Mouse (Mus musculus): Measurements from ENCODE around the gene Qtrt1. TPM values are rescaled to one million over a fixed set of nuclear protein-coding genes. Genes with fewer than 3 reads are reported as not detected.

Qtrt1 gene
- polyA plus RNA-seq, 1 experiment: 23.7 TPM

DNA sequence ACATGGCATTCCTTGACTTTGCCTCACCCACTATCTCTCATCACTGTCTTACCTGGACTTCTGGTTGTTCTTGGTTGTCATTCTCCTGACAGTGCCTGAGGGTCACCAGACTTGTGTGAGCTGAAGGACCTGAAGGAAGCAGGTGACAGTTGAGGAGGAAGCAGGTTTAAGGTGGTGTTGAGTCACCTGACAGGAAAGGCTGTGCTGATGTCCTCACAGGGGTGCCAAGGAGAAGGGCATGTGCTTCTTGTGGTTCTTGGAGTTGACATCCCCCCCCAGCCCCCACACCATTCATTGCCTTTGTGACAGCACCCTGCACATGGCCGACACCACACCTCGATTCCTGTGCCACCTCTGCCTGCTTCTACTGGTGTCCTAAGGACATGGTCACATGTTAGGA, 36.1 kb downstream of the Qtrt1 start:
- 81% methylated on average over 2 of the region's 2 CpGs for WGBS

DNA sequence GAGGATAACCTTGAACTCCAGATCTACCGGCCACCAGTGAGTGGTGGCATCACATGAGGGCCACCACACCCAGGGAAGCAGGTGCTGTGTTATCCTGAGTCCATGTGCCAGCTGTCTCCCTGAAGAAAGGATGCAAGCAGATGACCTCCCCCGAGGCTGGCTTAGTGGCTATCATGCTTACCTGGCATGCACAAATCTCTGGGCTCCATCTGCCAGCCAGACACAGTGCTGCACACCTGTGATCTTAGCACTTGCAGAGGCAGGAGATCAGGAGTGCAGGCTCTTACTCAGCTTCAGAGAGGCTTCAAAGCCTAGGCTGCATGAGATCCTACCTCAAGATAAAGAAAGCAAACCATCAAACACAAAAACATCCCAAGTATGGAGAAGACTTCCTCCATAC, 38.1 kb downstream of the Qtrt1 start:
- no peaks in the 10 kb centered on the region for H3K27me3 ChIP-seq (replicated peaks; ENCODE audit: control insufficient read depth, insufficient read depth, low read length)
- WGBS: 44% methylated on average over 2 of the region's 2 CpGs
- H3K36me3 ChIP-seq (ENCODE audit: control insufficient read depth, insufficient read depth, low read length): no peaks in the 10 kb centered on the region
- TF ChIP-seq POLR2A (IDR thresholded peaks at IDR 0.05; ENCODE audit: low read depth, low read length) (no peak), CTCF (conservative IDR thresholded peaks at IDR 0.05; ENCODE audit: insufficient read depth, insufficient read length, low read depth, low read length) (no peak)
- H3K27ac ChIP-seq (ENCODE audit: insufficient read depth, low read depth, low read length): peak overlapping the region; percentile 5; the same call in 1 of the 2 replicates
- peaks cover 18% of the 10 kb centered on the region for H3K4me1 ChIP-seq (ENCODE audit: control insufficient read depth, insufficient read depth, low read length)
- DNase-seq: no peak
- no peak overlapping the region for H3K4me3 ChIP-seq (ENCODE audit: insufficient read depth, low read depth, low read length)

More for the DNA sequence above, 36.1 kb downstream of the Qtrt1 start:
- Histone ChIP-seq H3K4me1 (ENCODE audit: control insufficient read depth, insufficient read depth, low read length) (peaks cover 11% of the 10 kb centered on the region), H3K36me3 (ENCODE audit: control insufficient read depth, insufficient read depth, low read length) (no peaks in the 10 kb centered on the region), H3K27ac (ENCODE audit: insufficient read depth, low read depth, low read length) (no peak overlapping the region), H3K27me3 (replicated peaks; ENCODE audit: control insufficient read depth, insufficient read depth, low read length) (no peaks in the 10 kb centered on the region), H3K4me3 (ENCODE audit: insufficient read depth, low read depth, low read length) (no peak overlapping the region)
- TF ChIP-seq POLR2A (IDR thresholded peaks at IDR 0.05; ENCODE audit: low read depth, low read length) (no peak), CTCF (conservative IDR thresholded peaks at IDR 0.05; ENCODE audit: insufficient read depth, insufficient read length, low read depth, low read length) (no peak)
- DNase-seq: no peak

DNA sequence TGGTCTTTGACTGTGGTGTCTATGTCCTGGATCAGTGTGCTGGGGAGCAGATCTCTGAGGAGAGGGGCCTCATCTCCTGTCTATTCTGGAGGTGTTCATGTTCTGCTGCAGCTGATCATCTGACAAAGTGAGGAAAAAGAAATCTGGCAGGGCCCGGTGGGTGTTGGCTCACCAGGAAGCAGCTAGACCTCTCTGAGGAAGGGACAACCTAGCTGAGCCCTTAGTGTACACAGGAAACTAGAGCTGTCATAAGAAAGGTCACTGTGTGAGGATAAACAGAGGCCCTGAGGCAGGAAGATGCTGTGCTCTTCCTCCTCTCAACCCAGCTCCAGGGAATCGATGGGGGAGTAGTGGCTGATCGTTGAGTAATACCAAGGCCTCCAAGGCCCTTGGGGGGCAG, 38.6 kb downstream of the Qtrt1 start:
- peak; percentile 70 for DNase-seq
- no peaks in the 10 kb centered on the region for H3K27me3 ChIP-seq (replicated peaks; ENCODE audit: control insufficient read depth, insufficient read depth, low read length)
- no peaks in the 10 kb centered on the region for H3K36me3 ChIP-seq (ENCODE audit: control insufficient read depth, insufficient read depth, low read length)
- no peak overlapping the region for H3K4me3 ChIP-seq (ENCODE audit: insufficient read depth, low read depth, low read length)
- TF ChIP-seq CTCF (conservative IDR thresholded peaks at IDR 0.05; ENCODE audit: insufficient read depth, insufficient read length, low read depth, low read length) (no peak), POLR2A (IDR thresholded peaks at IDR 0.05; ENCODE audit: low read depth, low read length) (no peak)
- WGBS: 60% methylated on average over 3 of the region's 3 CpGs
- H3K4me1 ChIP-seq (ENCODE audit: control insufficient read depth, insufficient read depth, low read length): peaks cover 24% of the 10 kb centered on the region
- peak overlapping the region; percentile 18; the same call in 1 of the 2 replicates for H3K27ac ChIP-seq (ENCODE audit: insufficient read depth, low read depth, low read length)

DNA sequence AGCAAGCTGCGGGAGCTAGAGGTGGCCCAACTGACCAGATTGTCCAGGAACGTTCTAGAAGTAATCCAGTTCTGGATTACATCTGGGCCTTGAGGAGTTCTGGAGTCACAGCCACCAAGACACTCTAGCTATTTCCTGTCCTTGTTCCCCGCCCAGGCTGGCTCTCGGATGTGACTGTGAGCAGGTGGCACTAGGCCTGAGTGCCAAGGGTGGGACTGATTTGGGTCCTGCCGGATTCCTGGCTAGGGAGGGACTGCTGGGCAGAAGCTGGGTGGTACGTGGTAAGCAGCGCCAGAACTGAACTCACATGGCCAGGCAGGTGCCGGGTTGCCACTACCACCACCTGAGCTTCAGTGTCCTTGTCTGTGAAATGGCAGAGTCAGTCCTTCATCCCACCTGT, 39.8 kb downstream of the Qtrt1 start:
- no peak overlapping the region for H3K4me3 ChIP-seq (ENCODE audit: insufficient read depth, low read depth, low read length)
- DNase-seq: peak; percentile 46
- TF ChIP-seq POLR2A (IDR thresholded peaks at IDR 0.05; ENCODE audit: low read depth, low read length) (no peak), CTCF (conservative IDR thresholded peaks at IDR 0.05; ENCODE audit: insufficient read depth, insufficient read length, low read depth, low read length) (no peak)
- WGBS: 66% methylated on average over 8 of the region's 8 CpGs
- no peaks in the 10 kb centered on the region for H3K27me3 ChIP-seq (replicated peaks; ENCODE audit: control insufficient read depth, insufficient read depth, low read length)
- H3K27ac ChIP-seq (ENCODE audit: insufficient read depth, low read depth, low read length): 0 out of 2 replicates have a peak overlapping the region, but pooled peaks have one; percentile 10
- H3K36me3 ChIP-seq (ENCODE audit: control insufficient read depth, insufficient read depth, low read length): no peaks in the 10 kb centered on the region
- peaks cover 24% of the 10 kb centered on the region for H3K4me1 ChIP-seq (ENCODE audit: control insufficient read depth, insufficient read depth, low read length)

DNA sequence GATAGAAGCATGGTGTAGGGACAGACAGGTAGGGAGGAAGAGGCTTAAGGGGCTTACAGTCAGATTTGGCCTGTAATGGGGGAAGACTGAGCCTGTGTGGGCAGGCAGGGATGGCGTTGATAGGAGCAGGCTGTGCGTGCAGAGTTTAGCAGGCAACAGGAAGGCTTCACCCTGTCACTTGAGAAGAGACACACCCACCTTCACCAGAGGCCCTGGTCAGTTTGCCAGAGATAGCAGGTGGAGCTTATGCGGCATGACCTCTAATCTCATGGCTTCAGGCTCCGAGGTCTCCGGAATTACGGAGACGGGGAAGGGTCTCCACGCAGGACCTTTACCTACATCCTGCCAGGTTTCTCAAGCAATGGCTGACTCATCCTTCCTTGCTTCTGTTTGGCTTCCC, 40.2 kb downstream of the Qtrt1 start:
- 42% methylated on average over 8 of the region's 8 CpGs for WGBS
- Histone ChIP-seq H3K27ac (ENCODE audit: insufficient read depth, low read depth, low read length) (0 out of 2 replicates have a peak overlapping the region, but pooled peaks have one; percentile 10), H3K4me1 (ENCODE audit: control insufficient read depth, insufficient read depth, low read length) (peaks cover 24% of the 10 kb centered on the region), H3K4me3 (ENCODE audit: insufficient read depth, low read depth, low read length) (no peak overlapping the region), H3K36me3 (ENCODE audit: control insufficient read depth, insufficient read depth, low read length) (no peaks in the 10 kb centered on the region), H3K27me3 (replicated peaks; ENCODE audit: control insufficient read depth, insufficient read depth, low read length) (no peaks in the 10 kb centered on the region)
- DNase-seq: no peak
- TF ChIP-seq CTCF (conservative IDR thresholded peaks at IDR 0.05; ENCODE audit: insufficient read depth, insufficient read length, low read depth, low read length) (no peak), POLR2A (IDR thresholded peaks at IDR 0.05; ENCODE audit: low read depth, low read length) (no peak)

DNA sequence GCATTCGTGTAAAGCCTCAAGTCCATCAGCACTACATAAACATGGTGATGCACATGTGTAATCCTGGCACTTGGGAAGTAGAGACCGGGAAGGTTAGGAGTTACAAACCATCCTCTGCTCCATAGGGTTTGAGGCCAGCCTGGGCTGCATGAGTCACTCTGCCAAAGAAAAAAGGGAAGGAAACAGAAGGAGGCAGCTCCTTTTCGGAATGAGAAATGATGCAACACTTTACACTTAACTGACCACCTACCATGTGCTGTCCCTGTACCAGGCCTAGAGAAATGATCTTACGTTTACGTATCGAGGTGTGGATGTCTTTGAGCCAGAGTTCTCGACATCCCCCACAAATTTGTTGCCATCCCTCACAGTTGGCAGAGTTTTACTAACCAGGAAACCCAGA, 41.4 kb downstream of the Qtrt1 start:
- TF ChIP-seq CTCF (conservative IDR thresholded peaks at IDR 0.05; ENCODE audit: insufficient read depth, insufficient read length, low read depth, low read length) (no peak), POLR2A (IDR thresholded peaks at IDR 0.05; ENCODE audit: low read depth, low read length) (no peak)
- no peak for DNase-seq
- 72% methylated on average over 7 of the region's 7 CpGs for WGBS
- Histone ChIP-seq H3K27me3 (replicated peaks; ENCODE audit: control insufficient read depth, insufficient read depth, low read length) (no peaks in the 10 kb centered on the region), H3K4me3 (ENCODE audit: insufficient read depth, low read depth, low read length) (no peak overlapping the region), H3K4me1 (ENCODE audit: control insufficient read depth, insufficient read depth, low read length) (peaks cover 24% of the 10 kb centered on the region), H3K36me3 (ENCODE audit: control insufficient read depth, insufficient read depth, low read length) (no peaks in the 10 kb centered on the region), H3K27ac (ENCODE audit: insufficient read depth, low read depth, low read length) (peak overlapping the region; percentile 42; the same call in 1 of the 2 replicates)

DNA sequence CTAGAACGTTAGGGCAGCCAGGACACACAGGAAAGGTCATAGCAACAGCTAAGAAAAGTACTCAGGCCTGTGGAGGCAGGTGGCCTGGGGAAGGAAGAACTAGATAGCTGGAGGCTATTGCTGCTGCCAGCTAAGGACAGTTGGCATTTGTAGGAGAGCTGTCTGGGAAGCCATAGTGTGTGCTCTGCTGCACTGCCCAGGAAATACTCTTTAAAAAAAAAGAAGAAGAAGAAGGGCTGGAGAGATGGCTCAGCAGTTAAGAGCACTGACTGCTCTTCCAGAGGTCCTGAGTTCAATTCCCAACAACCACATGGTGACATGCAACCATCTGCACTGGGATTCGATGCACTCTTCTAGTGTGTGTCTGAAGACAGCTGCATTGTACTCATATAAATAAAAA, 41.8 kb downstream of the Qtrt1 start:
- Histone ChIP-seq H3K4me3 (ENCODE audit: insufficient read depth, low read depth, low read length) (no peak overlapping the region), H3K36me3 (ENCODE audit: control insufficient read depth, insufficient read depth, low read length) (no peaks in the 10 kb centered on the region), H3K27ac (ENCODE audit: insufficient read depth, low read depth, low read length) (peak overlapping the region; percentile 42; the same call in 1 of the 2 replicates), H3K4me1 (ENCODE audit: control insufficient read depth, insufficient read depth, low read length) (peaks cover 24% of the 10 kb centered on the region), H3K27me3 (replicated peaks; ENCODE audit: control insufficient read depth, insufficient read depth, low read length) (no peaks in the 10 kb centered on the region)
- WGBS: 56% methylated on average over 2 of the region's 2 CpGs
- TF ChIP-seq POLR2A (IDR thresholded peaks at IDR 0.05; ENCODE audit: low read depth, low read length) (no peak), CTCF (conservative IDR thresholded peaks at IDR 0.05; ENCODE audit: insufficient read depth, insufficient read length, low read depth, low read length) (no peak)
- no peak for DNase-seq
